Mouse (Mus musculus): ENCODE measurements at regions not wholly inside any gene's neighbourhood (a gene's known extent, or its start where the extent isn't known, plus 50 kb on each side); places are given as distances from the start of the nearest gene placed in this dataset.

- Histone ChIP-seq H3K4me3 (ENCODE audit: control insufficient read depth in 1 of 2, insufficient read depth in 1 of 2, low read depth in 2 of 2, low read length in 2 of 2) (no peak overlapping the region), H3K27ac (ENCODE audit: control insufficient read depth, low read depth, low read length) (no peak overlapping the region), H3K4me1 (ENCODE audit: control insufficient read depth in 1 of 2, insufficient read depth in 2 of 2, low read length in 2 of 2) (no peaks in the 10 kb centered on the region), H3K9ac (ENCODE audit: control insufficient read depth, low read depth, low read length, poor library complexity, severe bottlenecking) (no peak overlapping the region), H3K27me3 (ENCODE audit: control insufficient read depth in 1 of 2, insufficient read depth in 2 of 2, low read length in 2 of 2) (no peaks in the 10 kb centered on the region), H3K36me3 (ENCODE audit: control insufficient read depth in 1 of 2, insufficient read depth in 2 of 2, low read length in 2 of 2) (no peaks in the 10 kb centered on the region), H3K9me3 (replicated peaks; ENCODE audit: insufficient read depth, low read length) (no peaks in the 10 kb centered on the region), H3K79me2 (ENCODE audit: control insufficient read depth, insufficient read depth, low read length, poor library complexity) (no peaks in the 10 kb centered on the region)
- no peak for DNase-seq (ENCODE audit: low read depth, low spot score)
- TF ChIP-seq CHD1 (IDR thresholded peaks at IDR 0.05; ENCODE audit: low read depth, low read length) (no peak), BHLHE40 (IDR thresholded peaks at IDR 0.05; ENCODE audit: borderline replicate concordance, low read depth, low read length) (no peak), ZC3H11A (IDR thresholded peaks at IDR 0.05; ENCODE audit: low read depth, low read length) (no peak), NRF1 (IDR thresholded peaks at IDR 0.05; ENCODE audit: insufficient read depth, low read depth, low read length, poor library complexity, severe bottlenecking) (no peak), KAT2A (conservative IDR thresholded peaks at IDR 0.05; ENCODE audit: low read depth, low read length) (no peak), CTCF (IDR thresholded peaks at IDR 0.05 in 2 of 3, conservative IDR thresholded peaks at IDR 0.05 in 1 of 3; ENCODE audit: control insufficient read depth in 1 of 3, insufficient read depth in 1 of 3, low read depth in 2 of 3, low read length in 3 of 3, poor library complexity in 1 of 3, severe bottlenecking in 1 of 3) (no peak), USF1 (IDR thresholded peaks at IDR 0.05; ENCODE audit: low read depth, low read length) (no peak), E2F4 (IDR thresholded peaks at IDR 0.05; ENCODE audit: borderline replicate concordance, low read depth, low read length) (no peak), ZKSCAN1 (IDR thresholded peaks at IDR 0.05; ENCODE audit: low read depth, low read length) (no peak), JUND (IDR thresholded peaks at IDR 0.05; ENCODE audit: low read depth, low read length) (no peak), MAZ (IDR thresholded peaks at IDR 0.05; ENCODE audit: low read depth, low read length) (no peak), MXI1 (IDR thresholded peaks at IDR 0.05; ENCODE audit: low read depth, low read length) (no peak), TCF12 (IDR thresholded peaks at IDR 0.05; ENCODE audit: low read depth, low read length) (no peak), MYB (IDR thresholded peaks at IDR 0.05; ENCODE audit: low read depth, low read length) (no peak), EP300 (IDR thresholded peaks at IDR 0.05; ENCODE audit: low read depth in 1 of 2, low read length in 2 of 2) (no peak), POLR2AphosphoS5 (IDR thresholded peaks at IDR 0.05; ENCODE audit: borderline replicate concordance, low read depth, low read length) (no peak)
Observed at GRCm38 (mm10) chr4:125282154-125282973, 154.7 kb upstream of the Zc3h12a start.

- Histone ChIP-seq H3K79me2 (ENCODE audit: control insufficient read depth, insufficient read depth, low read length, poor library complexity) (no peaks in the 10 kb centered on the region), H3K27ac (ENCODE audit: control insufficient read depth, low read depth, low read length) (no peak overlapping the region), H3K9ac (ENCODE audit: control insufficient read depth, low read depth, low read length, poor library complexity, severe bottlenecking) (no peak overlapping the region), H3K36me3 (ENCODE audit: control insufficient read depth in 1 of 2, insufficient read depth in 2 of 2, low read length in 2 of 2) (no peaks in the 10 kb centered on the region), H3K27me3 (ENCODE audit: control insufficient read depth in 1 of 2, insufficient read depth in 2 of 2, low read length in 2 of 2) (no peaks in the 10 kb centered on the region), H3K4me1 (ENCODE audit: control insufficient read depth in 1 of 2, insufficient read depth in 2 of 2, low read length in 2 of 2) (no peaks in the 10 kb centered on the region), H3K9me3 (replicated peaks; ENCODE audit: insufficient read depth, low read length) (no peaks in the 10 kb centered on the region), H3K4me3 (ENCODE audit: control insufficient read depth in 1 of 2, insufficient read depth in 1 of 2, low read depth in 2 of 2, low read length in 2 of 2) (no peak overlapping the region)
- no peak for DNase-seq (ENCODE audit: low read depth, low spot score)
- TF ChIP-seq GABPA (IDR thresholded peaks at IDR 0.05; ENCODE audit: low read depth, low read length) (no peak), E2F4 (IDR thresholded peaks at IDR 0.05; ENCODE audit: borderline replicate concordance, low read depth, low read length) (no peak), SMC3 (IDR thresholded peaks at IDR 0.05; ENCODE audit: low read depth, low read length) (no peak), POLR2AphosphoS2 (IDR thresholded peaks at IDR 0.05; ENCODE audit: low read length) (no peak)
Observed at GRCm38 (mm10) chr4:125279165-125279564, 151.5 kb upstream of the Zc3h12a start.
